Mouse (Mus musculus): ENCODE data around the gene Taar8b. TPM values are rescaled to one million over a fixed set of nuclear protein-coding genes. Genes with fewer than 3 reads are reported as not detected.
"Not testable (repeated sequence)": the region's sequence is repeated elsewhere in the genome, so short reads cannot be mapped to it uniquely, and the experiment has no call there.

The Taar8b gene
- not detected in 2 replicates for polyA plus RNA-seq (2014; fragmentation: Nextera tagmentation; extraction: Ambion mirVana)

DNA sequence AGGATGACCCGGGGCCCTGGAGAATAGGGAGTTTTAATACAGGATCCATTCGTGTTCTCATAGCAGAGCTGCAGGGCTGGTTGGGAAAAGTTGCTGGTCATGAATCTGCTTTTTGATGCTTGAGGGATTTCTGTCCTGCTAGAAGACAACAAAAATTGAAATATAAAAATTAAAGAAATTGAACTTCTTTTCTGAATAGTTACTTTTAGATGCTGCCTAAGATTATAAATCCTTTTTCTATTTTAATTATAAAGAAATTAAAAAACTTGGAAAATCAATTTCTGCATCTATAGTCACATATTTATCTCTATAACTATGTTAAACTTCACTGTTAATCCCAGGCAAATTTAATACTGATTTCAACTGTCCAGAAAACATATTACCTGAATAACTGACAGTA is at the start of gene Taar8b:
Gene Taar8b (minus strand): TSS at position 101 of the 400 bp plus-strand sequence.
- Histone ChIP-seq H3K4me3 (ENCODE audit: low read length) (no peak within 1 kb of the TSS), H3K4me2 (replicated peaks; ENCODE audit: low read depth, low read length) (no peak within 1 kb of the TSS), H3K9me3 (ENCODE audit: control insufficient read depth, low read length) (no peaks in the 10 kb centered on the region), H3K27ac (ENCODE audit: low read depth, low read length) (no peak within 1 kb of the TSS), H3K27me3 (ENCODE audit: control insufficient read depth, insufficient read depth, low read length) (no peaks in the 10 kb centered on the region), H3K36me3 (ENCODE audit: control insufficient read depth, insufficient read depth, low read length) (no peaks in the 10 kb centered on the region), H3K4me1 (ENCODE audit: control insufficient read depth, insufficient read depth, low read length) (no peaks in the 10 kb centered on the region), H3K9ac (ENCODE audit: low read depth, low read length) (no peak within 1 kb of the TSS)
- no peak for ATAC-seq (ENCODE audit: low FRiP score, low TSS enrichment)
- WGBS, result 63% methylated on average over 2 of the region's 2 CpGs

DNA sequence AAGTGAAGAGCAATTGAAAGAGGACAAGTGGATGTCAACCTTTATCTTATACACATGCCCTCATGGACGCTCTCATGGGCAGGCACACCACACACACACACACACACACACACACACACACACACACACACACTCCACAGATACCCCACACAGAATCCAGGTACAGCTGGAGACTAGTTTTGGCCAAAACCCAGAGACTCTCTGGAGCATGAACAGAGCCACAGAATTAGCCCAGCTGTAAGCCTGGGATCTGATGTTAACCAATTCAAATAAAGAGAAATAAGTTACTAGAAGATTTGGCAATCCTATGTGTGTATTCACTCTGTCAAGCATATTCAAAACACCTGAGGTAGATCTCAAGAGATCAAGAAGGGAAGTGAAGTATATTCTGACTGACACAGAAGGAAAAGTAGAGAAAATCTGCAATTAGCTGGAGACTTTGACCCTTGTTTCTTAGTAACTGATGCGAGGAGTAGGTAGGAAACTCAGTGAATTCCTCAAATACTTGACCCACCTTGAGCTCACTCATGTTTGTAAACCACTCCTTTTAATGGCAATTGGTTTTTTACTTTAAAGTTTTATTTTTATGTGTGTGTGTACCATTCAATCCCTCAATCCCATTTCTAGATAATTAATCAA is 46.6 kb upstream of the Taar8b start:
- 71% methylated on average over 2 of the region's 2 CpGs for WGBS
- no peak for ATAC-seq (ENCODE audit: low FRiP score, low TSS enrichment)
- H3K27me3 ChIP-seq (ENCODE audit: control insufficient read depth, insufficient read depth, low read length), result no peaks in the 10 kb centered on the region
- no peaks in the 10 kb centered on the region for H3K9me3 ChIP-seq (ENCODE audit: control insufficient read depth, low read length)
- H3K4me3 ChIP-seq (ENCODE audit: low read length), result no peak overlapping the region
- no peak overlapping the region for H3K4me2 ChIP-seq (replicated peaks; ENCODE audit: low read depth, low read length)
- H3K9ac ChIP-seq (ENCODE audit: low read depth, low read length), result no peak overlapping the region
- H3K27ac ChIP-seq (ENCODE audit: low read depth, low read length), result no peak overlapping the region
- H3K36me3 ChIP-seq (ENCODE audit: control insufficient read depth, insufficient read depth, low read length), result no peaks in the 10 kb centered on the region
- no peaks in the 10 kb centered on the region for H3K4me1 ChIP-seq (ENCODE audit: control insufficient read depth, insufficient read depth, low read length)

DNA sequence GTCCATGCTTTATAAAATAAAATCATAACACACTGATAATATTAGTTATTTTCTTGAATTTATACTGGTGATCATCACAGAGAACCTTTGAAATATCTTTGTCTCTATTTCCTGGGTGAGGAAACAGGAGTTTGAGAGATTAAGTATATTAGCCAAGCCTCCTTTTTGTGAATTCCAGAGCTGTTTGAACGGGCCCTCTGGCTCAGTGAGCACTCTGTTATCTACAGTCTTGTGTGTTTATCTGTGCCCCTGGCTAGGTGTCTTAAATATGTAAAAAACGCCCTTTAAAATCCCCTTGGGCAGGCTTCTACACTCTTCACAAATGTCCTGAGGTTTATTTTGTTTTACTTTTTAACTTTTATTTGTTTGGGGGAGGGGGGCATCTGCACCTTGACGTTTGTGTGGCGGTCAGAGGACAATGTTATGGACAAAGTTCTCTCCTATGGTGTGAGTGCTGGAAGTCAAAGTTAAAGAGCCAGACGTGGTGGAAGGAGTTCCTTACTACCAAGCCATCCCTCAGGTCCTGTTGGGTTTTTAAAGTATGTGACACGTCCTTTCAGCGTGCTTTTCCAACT is 42.1 kb upstream of the Taar8b start:
- H3K4me2 ChIP-seq (replicated peaks; ENCODE audit: low read depth, low read length), result no peak overlapping the region
- no peaks in the 10 kb centered on the region for H3K36me3 ChIP-seq (ENCODE audit: control insufficient read depth, insufficient read depth, low read length)
- H3K4me3 ChIP-seq (ENCODE audit: low read length), result no peak overlapping the region
- ATAC-seq (ENCODE audit: low FRiP score, low TSS enrichment), result no peak
- no peak overlapping the region for H3K9ac ChIP-seq (ENCODE audit: low read depth, low read length)
- no peak overlapping the region for H3K27ac ChIP-seq (ENCODE audit: low read depth, low read length)
- H3K27me3 ChIP-seq (ENCODE audit: control insufficient read depth, insufficient read depth, low read length), result no peaks in the 10 kb centered on the region
- H3K4me1 ChIP-seq (ENCODE audit: control insufficient read depth, insufficient read depth, low read length), result no peaks in the 10 kb centered on the region
- 68% methylated on average over 7 of the region's 7 CpGs for WGBS
- no peaks in the 10 kb centered on the region for H3K9me3 ChIP-seq (ENCODE audit: control insufficient read depth, low read length)

DNA sequence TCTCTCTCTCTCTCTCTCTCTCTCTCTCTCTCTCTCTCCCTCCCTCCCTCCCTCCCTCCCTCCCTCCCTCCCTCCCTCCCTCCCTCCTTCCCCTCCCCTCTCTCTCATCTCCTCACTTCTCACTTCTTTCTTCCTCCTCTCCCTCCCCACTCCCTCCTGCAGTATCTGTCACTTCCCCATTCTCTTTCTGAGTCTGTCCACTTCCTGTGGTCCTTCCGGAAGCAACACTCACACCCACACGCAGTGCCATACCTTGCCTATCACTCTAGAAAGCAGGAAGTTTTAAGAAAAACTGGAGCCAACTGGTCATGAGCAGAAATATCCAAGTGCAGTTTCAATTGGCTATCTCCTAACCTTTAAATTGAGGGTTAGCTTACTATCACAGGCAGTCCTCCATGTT is 41.0 kb upstream of the Taar8b start:
- Histone ChIP-seq H3K4me3 (ENCODE audit: low read length) (no peak overlapping the region), H3K9me3 (ENCODE audit: control insufficient read depth, low read length) (no peaks in the 10 kb centered on the region), H3K4me2 (replicated peaks; ENCODE audit: low read depth, low read length) (no peak overlapping the region), H3K27me3 (ENCODE audit: control insufficient read depth, insufficient read depth, low read length) (no peaks in the 10 kb centered on the region), H3K9ac (ENCODE audit: low read depth, low read length) (no peak overlapping the region), H3K4me1 (ENCODE audit: control insufficient read depth, insufficient read depth, low read length) (no peaks in the 10 kb centered on the region), H3K36me3 (ENCODE audit: control insufficient read depth, insufficient read depth, low read length) (no peaks in the 10 kb centered on the region), H3K27ac (ENCODE audit: low read depth, low read length) (no peak overlapping the region)
- no peak for ATAC-seq (ENCODE audit: low FRiP score, low TSS enrichment)
- WGBS, result 38% methylated on average over 2 of the region's 2 CpGs

DNA sequence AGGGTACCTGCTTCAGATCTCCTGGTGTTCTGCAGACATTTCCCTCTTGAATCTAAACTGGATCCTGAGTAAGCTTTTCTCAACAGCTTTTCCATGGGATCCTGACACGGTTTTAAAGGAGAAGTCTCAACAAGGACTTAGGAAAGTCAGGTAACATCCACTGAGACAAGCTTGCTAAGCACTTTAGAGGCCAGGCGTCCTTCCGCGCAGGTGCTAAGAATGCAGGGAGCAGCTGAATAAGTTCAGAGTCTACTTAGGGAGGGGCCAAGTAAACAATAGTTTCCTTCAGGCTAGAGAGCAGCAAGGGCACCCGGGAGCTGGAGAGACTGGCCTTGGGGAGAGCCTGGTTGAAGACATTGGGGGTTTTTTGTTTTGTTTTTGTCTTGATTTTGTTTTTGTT is 40.2 kb upstream of the Taar8b start:
- 19% methylated on average over 5 of the region's 5 CpGs for WGBS
- no peaks in the 10 kb centered on the region for H3K9me3 ChIP-seq (ENCODE audit: control insufficient read depth, low read length)
- no peak overlapping the region for H3K27ac ChIP-seq (ENCODE audit: low read depth, low read length)
- no peaks in the 10 kb centered on the region for H3K36me3 ChIP-seq (ENCODE audit: control insufficient read depth, insufficient read depth, low read length)
- H3K4me2 ChIP-seq (replicated peaks; ENCODE audit: low read depth, low read length), result no peak overlapping the region
- no peaks in the 10 kb centered on the region for H3K4me1 ChIP-seq (ENCODE audit: control insufficient read depth, insufficient read depth, low read length)
- no peaks in the 10 kb centered on the region for H3K27me3 ChIP-seq (ENCODE audit: control insufficient read depth, insufficient read depth, low read length)
- H3K9ac ChIP-seq (ENCODE audit: low read depth, low read length), result no peak overlapping the region
- no peak overlapping the region for H3K4me3 ChIP-seq (ENCODE audit: low read length)
- ATAC-seq (ENCODE audit: low FRiP score, low TSS enrichment), result peak; percentile 71; the same call in 1 of the 2 replicates

DNA sequence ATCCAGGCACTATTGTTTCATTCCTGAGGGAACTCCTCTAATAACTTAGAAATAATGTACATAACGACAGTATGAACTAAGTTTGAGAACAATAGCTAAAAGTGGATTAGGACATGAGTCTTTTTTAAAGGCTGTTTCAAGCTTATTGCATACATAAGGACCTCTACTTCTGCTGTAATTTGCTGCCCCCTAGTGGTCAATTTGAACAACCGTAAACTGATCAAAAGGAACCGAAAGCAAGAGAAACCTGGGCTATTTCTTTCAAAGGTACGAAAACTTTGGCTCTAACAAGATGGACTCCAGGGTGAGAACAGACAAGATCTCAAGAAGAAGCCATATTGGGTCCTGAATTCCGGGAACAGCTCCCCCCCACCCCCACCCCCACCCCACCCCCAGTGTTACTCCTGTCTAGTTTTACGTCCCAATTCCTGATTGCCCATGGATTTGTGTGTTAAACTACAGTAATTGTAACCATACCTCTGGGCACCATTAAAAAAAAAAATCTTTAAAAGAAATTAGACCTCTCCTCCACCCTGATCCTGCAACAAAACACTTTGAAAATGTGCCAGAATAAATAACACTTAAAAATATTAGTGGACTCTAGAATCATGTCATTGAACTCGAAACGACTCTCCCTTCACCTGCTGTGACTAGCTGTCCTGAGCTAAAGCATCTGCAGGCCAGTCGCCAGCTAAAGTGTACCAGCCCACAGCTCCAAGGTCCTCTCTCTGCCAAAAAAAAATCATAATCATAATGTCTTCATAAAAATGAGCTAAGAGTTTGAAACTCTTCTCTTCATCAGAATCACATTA is 39.6 kb upstream of the Taar8b start:
- Histone ChIP-seq H3K9me3 (ENCODE audit: control insufficient read depth, low read length) (no peaks in the 10 kb centered on the region), H3K27ac (ENCODE audit: low read depth, low read length) (no peak overlapping the region), H3K9ac (ENCODE audit: low read depth, low read length) (no peak overlapping the region), H3K4me3 (ENCODE audit: low read length) (no peak overlapping the region), H3K27me3 (ENCODE audit: control insufficient read depth, insufficient read depth, low read length) (no peaks in the 10 kb centered on the region), H3K36me3 (ENCODE audit: control insufficient read depth, insufficient read depth, low read length) (no peaks in the 10 kb centered on the region), H3K4me1 (ENCODE audit: control insufficient read depth, insufficient read depth, low read length) (no peaks in the 10 kb centered on the region), H3K4me2 (replicated peaks; ENCODE audit: low read depth, low read length) (peak overlapping the region; percentile 6)
- ATAC-seq (ENCODE audit: low FRiP score, low TSS enrichment), result peak; percentile 82
- WGBS, result 20% methylated on average over 9 of the region's 9 CpGs

DNA sequence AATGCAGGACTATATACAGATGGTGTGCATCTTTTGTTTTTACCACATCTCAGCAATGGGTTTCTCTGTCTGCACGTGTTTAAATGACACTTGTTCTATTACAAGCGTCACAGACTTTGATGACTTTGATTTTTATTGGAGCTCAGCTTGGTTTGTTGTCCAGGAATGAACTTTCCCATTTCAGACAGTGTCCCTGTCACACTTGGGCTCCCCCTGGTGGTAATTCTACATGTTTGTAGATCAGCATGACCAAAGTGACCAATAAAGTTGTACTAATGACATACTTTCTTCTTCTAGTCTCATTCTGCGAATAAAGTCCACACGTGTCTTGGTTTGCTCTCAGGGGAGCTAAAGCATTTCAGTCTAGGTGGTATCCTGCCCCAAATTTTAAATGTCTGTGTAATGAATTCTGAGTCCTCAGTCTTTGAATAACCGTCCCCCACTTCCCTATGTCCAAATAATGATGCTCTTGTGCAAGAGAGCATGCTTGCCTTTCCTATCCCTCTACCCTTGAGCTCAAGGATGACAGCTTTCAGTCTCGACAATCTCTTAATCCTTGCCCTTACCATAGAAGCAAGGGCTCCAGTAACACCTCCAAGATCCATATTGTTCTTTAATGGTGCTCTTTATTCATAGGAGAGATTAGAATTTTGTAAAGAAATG is 19.2 kb upstream of the Taar8b start:
- H3K9ac ChIP-seq (ENCODE audit: low read depth, low read length), result no peak overlapping the region
- H3K9me3 ChIP-seq (ENCODE audit: control insufficient read depth, low read length), result peaks cover 5% of the 10 kb centered on the region
- 53% methylated on average over 6 of the region's 6 CpGs for WGBS
- H3K27ac ChIP-seq (ENCODE audit: low read depth, low read length), result no peak overlapping the region
- no peak overlapping the region for H3K4me3 ChIP-seq (ENCODE audit: low read length)
- H3K4me1 ChIP-seq (ENCODE audit: control insufficient read depth, insufficient read depth, low read length), result no peaks in the 10 kb centered on the region
- no peak overlapping the region for H3K4me2 ChIP-seq (replicated peaks; ENCODE audit: low read depth, low read length)
- no peak for ATAC-seq (ENCODE audit: low FRiP score, low TSS enrichment)
- H3K36me3 ChIP-seq (ENCODE audit: control insufficient read depth, insufficient read depth, low read length), result no peaks in the 10 kb centered on the region
- no peaks in the 10 kb centered on the region for H3K27me3 ChIP-seq (ENCODE audit: control insufficient read depth, insufficient read depth, low read length)

DNA sequence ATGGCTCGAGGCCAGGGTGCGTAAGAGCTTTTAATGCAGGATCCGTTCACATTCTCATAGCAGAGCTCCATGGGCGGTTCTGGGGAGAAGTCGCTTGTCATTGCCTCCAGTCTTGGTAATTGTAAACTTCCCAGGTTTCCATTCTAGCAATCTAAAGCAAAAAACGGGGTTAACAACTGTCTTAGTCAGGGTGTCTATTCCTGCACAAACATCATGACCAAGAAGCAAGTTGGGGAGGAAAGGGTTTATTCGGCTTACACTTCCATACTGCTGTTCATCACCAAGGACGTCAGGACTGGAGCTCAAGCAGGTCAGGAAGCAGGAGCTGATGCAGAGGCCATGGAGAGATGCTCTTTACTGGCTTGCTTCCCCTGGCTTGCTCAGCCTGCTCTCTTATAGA is 17.3 kb upstream of the Taar8b start, which contains the start of gene Taar9:
Gene Taar9 (minus strand): TSS at position 101 of the 400 bp plus-strand sequence.
- not testable (repeated sequence) for ATAC-seq (ENCODE audit: low FRiP score, low TSS enrichment); H3K4me2 ChIP-seq (replicated peaks; ENCODE audit: low read depth, low read length); H3K4me3 ChIP-seq (ENCODE audit: low read length); H3K27me3 ChIP-seq (ENCODE audit: control insufficient read depth, insufficient read depth, low read length); H3K9ac ChIP-seq (ENCODE audit: low read depth, low read length); H3K27ac ChIP-seq (ENCODE audit: low read depth, low read length); H3K9me3 ChIP-seq (ENCODE audit: control insufficient read depth, low read length); H3K4me1 ChIP-seq (ENCODE audit: control insufficient read depth, insufficient read depth, low read length); H3K36me3 ChIP-seq (ENCODE audit: control insufficient read depth, insufficient read depth, low read length)
- WGBS, result 78% methylated on average over 8 of the region's 8 CpGs
